Mouse (Mus musculus): ENCODE measurements around the gene Slc24a3. TPM values are rescaled to one million over a fixed set of nuclear protein-coding genes. Genes with fewer than 3 reads are reported as not detected.

Gene Slc24a3
- total and polyA plus RNA-seq, 3 experiments, result not detected

GRCm38 (mm10) chr2:145269410-145269809 is 101.9 kb downstream of the Slc24a3 start:
- Histone ChIP-seq H3K36me3 (ENCODE audit: control insufficient read depth in 1 of 2, insufficient read depth in 2 of 2, low read length in 2 of 2) (no peaks in the 10 kb centered on the region), H3K27ac (ENCODE audit: control insufficient read depth, low read depth, low read length) (no peak overlapping the region), H3K9ac (ENCODE audit: control insufficient read depth, low read depth, low read length, poor library complexity, severe bottlenecking) (no peak overlapping the region), H3K4me1 (ENCODE audit: control insufficient read depth in 1 of 2, insufficient read depth in 2 of 2, low read length in 2 of 2) (no peaks in the 10 kb centered on the region), H3K4me3 (ENCODE audit: control insufficient read depth in 1 of 2, insufficient read depth in 1 of 2, low read depth in 2 of 2, low read length in 2 of 2) (no peak overlapping the region), H3K9me3 (replicated peaks; ENCODE audit: insufficient read depth, low read length) (no peaks in the 10 kb centered on the region), H3K27me3 (ENCODE audit: control insufficient read depth in 1 of 2, insufficient read depth in 2 of 2, low read length in 2 of 2) (no peaks in the 10 kb centered on the region), H3K79me2 (ENCODE audit: control insufficient read depth, insufficient read depth, low read length, poor library complexity) (no peaks in the 10 kb centered on the region)
- TF ChIP-seq TAL1 (IDR thresholded peaks at IDR 0.05; ENCODE audit: low read length) (no peak), NELFE (IDR thresholded peaks at IDR 0.05; ENCODE audit: low read depth, low read length) (no peak), MYB (IDR thresholded peaks at IDR 0.05; ENCODE audit: low read depth, low read length) (no peak), TCF12 (IDR thresholded peaks at IDR 0.05; ENCODE audit: low read depth, low read length) (no peak), CHD2 (IDR thresholded peaks at IDR 0.05; ENCODE audit: low read length) (no peak), ZKSCAN1 (IDR thresholded peaks at IDR 0.05; ENCODE audit: low read depth, low read length) (no peak), SIN3A (IDR thresholded peaks at IDR 0.05; ENCODE audit: low read length) (no peak), SMC3 (IDR thresholded peaks at IDR 0.05; ENCODE audit: low read depth, low read length) (no peak), TBP (IDR thresholded peaks at IDR 0.05; ENCODE audit: low read depth, low read length) (no peak), KAT2A (conservative IDR thresholded peaks at IDR 0.05; ENCODE audit: low read depth, low read length) (no peak), ZNF384 (IDR thresholded peaks at IDR 0.05; ENCODE audit: low read depth, low read length) (no peak), ETS1 (IDR thresholded peaks at IDR 0.05; ENCODE audit: low read depth, low read length) (no peak), ZC3H11A (IDR thresholded peaks at IDR 0.05; ENCODE audit: low read depth, low read length) (no peak), POLR2AphosphoS2 (IDR thresholded peaks at IDR 0.05; ENCODE audit: low read length) (no peak), MAFK (IDR thresholded peaks at IDR 0.05; ENCODE audit: borderline replicate concordance, low read depth, low read length) (no peak), POLR2A (IDR thresholded peaks at IDR 0.05; ENCODE audit: control insufficient read depth in 1 of 2, insufficient read depth in 1 of 2, low read depth in 1 of 2, low read length in 2 of 2, poor library complexity in 1 of 2) (no peak), NRF1 (IDR thresholded peaks at IDR 0.05; ENCODE audit: insufficient read depth, low read depth, low read length, poor library complexity, severe bottlenecking) (no peak), CHD1 (IDR thresholded peaks at IDR 0.05; ENCODE audit: low read depth, low read length) (no peak), MAZ (IDR thresholded peaks at IDR 0.05; ENCODE audit: low read depth, low read length) (no peak), POLR2AphosphoS5 (IDR thresholded peaks at IDR 0.05; ENCODE audit: borderline replicate concordance, low read depth, low read length) (no peak)
- DNase-seq (ENCODE audit: low read depth, low spot score), result no peak

- DNase-seq (ENCODE audit: low read depth, low spot score), result no peak
- H3K36me3 ChIP-seq (ENCODE audit: control insufficient read depth in 1 of 2, insufficient read depth in 2 of 2, low read length in 2 of 2), result no peaks in the 10 kb centered on the region
Observed at GRCm38 (mm10) chr2:145274016-145274677, 106.6 kb downstream of the Slc24a3 start.

More at GRCm38 (mm10) chr2:145274016-145274677, 106.6 kb downstream of the Slc24a3 start:
- no peak overlapping the region for H3K27ac ChIP-seq (ENCODE audit: control insufficient read depth, low read depth, low read length)
- H3K4me3 ChIP-seq (ENCODE audit: control insufficient read depth in 1 of 2, insufficient read depth in 1 of 2, low read depth in 2 of 2, low read length in 2 of 2), result no peak overlapping the region
- H3K4me1 ChIP-seq (ENCODE audit: control insufficient read depth in 1 of 2, insufficient read depth in 2 of 2, low read length in 2 of 2), result no peaks in the 10 kb centered on the region
- no peaks in the 10 kb centered on the region for H3K27me3 ChIP-seq (ENCODE audit: control insufficient read depth in 1 of 2, insufficient read depth in 2 of 2, low read length in 2 of 2)
- no peak for TF ChIP-seq ETS1 (IDR thresholded peaks at IDR 0.05; ENCODE audit: low read depth, low read length)
- TF ChIP-seq POLR2A (IDR thresholded peaks at IDR 0.05; ENCODE audit: control insufficient read depth in 1 of 2, insufficient read depth in 1 of 2, low read depth in 1 of 2, low read length in 2 of 2, poor library complexity in 1 of 2), result no peak
- TF ChIP-seq MAFK (IDR thresholded peaks at IDR 0.05; ENCODE audit: borderline replicate concordance, low read depth, low read length), result no peak
- no peak for TF ChIP-seq MEF2A (IDR thresholded peaks at IDR 0.05; ENCODE audit: extremely low read depth, insufficient replicate concordance, low read depth, low read length, poor library complexity, severe bottlenecking)
- TF ChIP-seq POLR2AphosphoS5 (IDR thresholded peaks at IDR 0.05; ENCODE audit: borderline replicate concordance, low read depth, low read length), result no peak
- TF ChIP-seq GATA1 (IDR thresholded peaks at IDR 0.05; ENCODE audit: low read depth, low read length), result no peak
- no peak for TF ChIP-seq BHLHE40 (IDR thresholded peaks at IDR 0.05; ENCODE audit: borderline replicate concordance, low read depth, low read length)
- TF ChIP-seq MYB (IDR thresholded peaks at IDR 0.05; ENCODE audit: low read depth, low read length), result no peak
- no peak for TF ChIP-seq MAZ (IDR thresholded peaks at IDR 0.05; ENCODE audit: low read depth, low read length)
- no peak for TF ChIP-seq TCF12 (IDR thresholded peaks at IDR 0.05; ENCODE audit: low read depth, low read length)
- no peak for TF ChIP-seq SMC3 (IDR thresholded peaks at IDR 0.05; ENCODE audit: low read depth, low read length)
- no peak for TF ChIP-seq EP300 (IDR thresholded peaks at IDR 0.05; ENCODE audit: low read depth in 1 of 2, low read length in 2 of 2)
- TF ChIP-seq ZNF384 (IDR thresholded peaks at IDR 0.05; ENCODE audit: low read depth, low read length), result no peak
- no peak for TF ChIP-seq E2F4 (IDR thresholded peaks at IDR 0.05; ENCODE audit: borderline replicate concordance, low read depth, low read length)
- no peak for TF ChIP-seq TBP (IDR thresholded peaks at IDR 0.05; ENCODE audit: low read depth, low read length)
- TF ChIP-seq JUND (IDR thresholded peaks at IDR 0.05; ENCODE audit: low read depth, low read length), result no peak
- TF ChIP-seq USF2 (IDR thresholded peaks at IDR 0.05; ENCODE audit: borderline replicate concordance in 1 of 2, insufficient read depth in 1 of 2, low read depth in 1 of 2, low read length in 2 of 2), result no peak
- H3K79me2 ChIP-seq (ENCODE audit: control insufficient read depth, insufficient read depth, low read length, poor library complexity), result no peaks in the 10 kb centered on the region
- no peak overlapping the region for H3K9ac ChIP-seq (ENCODE audit: control insufficient read depth, low read depth, low read length, poor library complexity, severe bottlenecking)
- H3K9me3 ChIP-seq (replicated peaks; ENCODE audit: insufficient read depth, low read length), result no peaks in the 10 kb centered on the region
